Mouse (Mus musculus) testis, adult 2 months (tissue): Measurements from ENCODE around the gene Bbs9.
"Not testable (repeated sequence)": the region's sequence is repeated elsewhere in the genome, so short reads cannot be mapped to it uniquely, and the experiment has no call there.

Experiments
- CTCF ChIP-seq: fragments of 200-500 bp; IDR thresholded peaks from 2 replicates; pipeline ENCODE4 v1.5.1; 2012; ENCODE audit warnings: low read depth, mild to moderate bottlenecking, inconsistent platforms, low read length, moderate library complexity; ENCODE audit not compliant: control insufficient read depth, insufficient read depth, insufficient replicate concordance
- POLR2A ChIP-seq: fragments of 200-500 bp; IDR thresholded peaks from 2 replicates; pipeline ENCODE4 v1.6.1; 2012; ENCODE audit warnings: low read depth, mild to moderate bottlenecking, inconsistent platforms, low read length, moderate library complexity; ENCODE audit not compliant: control insufficient read depth

- TF ChIP-seq POLR2A, CTCF: not testable (repeated sequence)
Observed at GRCm38 (mm10) chr9:22713286-22713685, 237.8 kb downstream of the Bbs9 start.
